Mouse (Mus musculus): Measurements from ENCODE around the gene Mt2. TPM values are rescaled to one million over a fixed set of nuclear protein-coding genes. Genes with fewer than 3 reads are reported as not detected.

The Mt2 gene
- polyA plus RNA-seq, 1 experiment from 2014 or later: 32.1 TPM

DNA sequence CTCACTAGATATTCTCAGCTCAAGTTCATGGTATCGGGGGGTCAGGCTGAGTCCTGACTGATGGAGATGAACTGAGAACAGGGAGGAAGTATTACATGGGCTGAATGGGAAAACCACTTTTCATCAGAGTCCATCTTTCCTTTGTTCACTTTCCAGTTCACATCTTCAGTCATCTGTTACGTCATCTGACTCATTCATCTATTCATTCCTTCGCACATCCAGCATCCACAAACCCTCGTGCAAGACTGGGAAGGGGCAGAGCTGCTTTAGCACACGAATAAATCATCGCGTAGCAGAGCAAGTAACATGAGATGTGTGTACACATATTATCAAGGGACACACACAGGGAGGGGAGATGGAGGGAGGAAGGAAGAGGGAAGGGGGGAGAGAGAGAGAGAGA is 36.3 kb upstream of the Mt2 start:
- H3K27me3 ChIP-seq (ENCODE audit: control insufficient read depth, insufficient read depth, low read length): no peaks in the 10 kb centered on the region
- H3K4me1 ChIP-seq (ENCODE audit: control insufficient read depth, insufficient read depth, low read length): no peaks in the 10 kb centered on the region
- no peak overlapping the region for H3K4me2 ChIP-seq (ENCODE audit: low read depth, low read length)
- H3K27ac ChIP-seq (replicated peaks; ENCODE audit: low read depth, low read length): no peak overlapping the region
- no peaks in the 10 kb centered on the region for H3K36me3 ChIP-seq (replicated peaks; ENCODE audit: control insufficient read depth, insufficient read depth, low read depth, low read length)
- H3K9me3 ChIP-seq (replicated peaks; ENCODE audit: control insufficient read depth, low read length): no peaks in the 10 kb centered on the region
- WGBS: 81% methylated on average over 7 of the region's 7 CpGs
- H3K4me3 ChIP-seq (ENCODE audit: low read depth, low read length): no peak overlapping the region
- no peak overlapping the region for H3K9ac ChIP-seq (replicated peaks; ENCODE audit: low read length)
- no peak for ATAC-seq (replicated peaks; ENCODE audit: insufficient number of reproducible peaks, low FRiP score, low TSS enrichment, low read depth)
- no peak for DNase-seq (ENCODE audit: low spot score)

DNA sequence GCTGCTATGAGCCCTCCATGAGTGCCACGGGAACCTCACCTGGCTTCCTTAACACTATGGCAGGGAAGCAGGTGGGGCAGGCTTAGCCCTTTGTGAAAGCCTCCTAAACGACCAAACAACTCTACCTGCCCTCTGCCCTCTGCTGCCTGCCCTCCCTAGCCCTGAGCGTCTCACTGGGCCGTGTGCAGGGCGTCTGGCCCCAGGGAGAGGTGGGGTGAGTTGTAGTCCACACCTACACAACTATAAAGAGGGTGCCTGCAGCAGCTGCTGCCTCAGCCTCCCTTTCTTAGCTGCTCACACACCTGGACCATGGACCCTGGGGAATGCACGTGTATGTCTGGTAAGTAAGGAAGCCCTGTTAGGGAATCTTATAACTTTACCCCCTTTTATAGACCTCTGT is 35.5 kb upstream of the Mt2 start, which contains the start of gene Mt4:
Gene Mt4 (plus strand): TSS at position 265 of the 400 bp plus-strand sequence.
- Histone ChIP-seq H3K4me2 (ENCODE audit: low read depth, low read length) (no peak within 1 kb of the TSS), H3K27ac (replicated peaks; ENCODE audit: low read depth, low read length) (no peak within 1 kb of the TSS), H3K36me3 (replicated peaks; ENCODE audit: control insufficient read depth, insufficient read depth, low read depth, low read length) (no peaks in the 10 kb centered on the region), H3K9ac (replicated peaks; ENCODE audit: low read length) (no peak within 1 kb of the TSS), H3K27me3 (ENCODE audit: control insufficient read depth, insufficient read depth, low read length) (no peaks in the 10 kb centered on the region), H3K4me1 (ENCODE audit: control insufficient read depth, insufficient read depth, low read length) (no peaks in the 10 kb centered on the region), H3K9me3 (replicated peaks; ENCODE audit: control insufficient read depth, low read length) (no peaks in the 10 kb centered on the region), H3K4me3 (ENCODE audit: low read depth, low read length) (no peak within 1 kb of the TSS)
- DNase-seq (ENCODE audit: low spot score): no peak
- ATAC-seq (replicated peaks; ENCODE audit: insufficient number of reproducible peaks, low FRiP score, low TSS enrichment, low read depth): no peak
- WGBS: 51% methylated on average over 6 of the region's 6 CpGs

DNA sequence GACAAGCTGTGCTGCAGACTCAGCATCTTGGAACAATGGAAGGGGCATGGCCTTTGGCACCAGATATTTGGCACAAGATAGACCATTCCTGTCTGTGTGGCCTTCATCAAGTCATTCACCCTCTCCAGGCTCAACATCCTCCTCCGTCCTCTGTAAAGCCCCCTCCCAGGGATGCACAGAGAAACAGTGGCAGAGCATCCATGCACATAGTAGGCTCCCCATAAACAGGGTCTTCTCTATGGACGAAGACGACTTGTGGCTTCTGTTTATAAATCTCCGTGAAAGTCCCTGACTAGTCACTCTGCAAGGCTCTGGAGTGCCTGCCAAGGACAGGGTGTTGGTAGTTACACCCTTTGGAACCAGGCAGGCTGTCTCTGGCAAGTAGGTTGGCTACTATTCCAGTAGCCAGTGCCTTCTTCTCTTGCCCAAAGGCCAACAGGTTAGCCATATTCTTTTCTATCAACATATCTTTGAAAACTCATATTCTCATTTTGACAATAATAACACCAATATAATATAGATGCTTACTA is 32.1 kb upstream of the Mt2 start:
- DNase-seq (ENCODE audit: low spot score) (no peak), ATAC-seq (replicated peaks; ENCODE audit: insufficient number of reproducible peaks, low FRiP score, low TSS enrichment, low read depth) (no peak)
- WGBS: 86% methylated on average over 4 of the region's 4 CpGs
- Histone ChIP-seq H3K27ac (replicated peaks; ENCODE audit: low read depth, low read length) (no peak overlapping the region), H3K4me2 (ENCODE audit: low read depth, low read length) (no peak overlapping the region), H3K4me1 (ENCODE audit: control insufficient read depth, insufficient read depth, low read length) (no peaks in the 10 kb centered on the region), H3K27me3 (ENCODE audit: control insufficient read depth, insufficient read depth, low read length) (no peaks in the 10 kb centered on the region), H3K9ac (replicated peaks; ENCODE audit: low read length) (no peak overlapping the region), H3K9me3 (replicated peaks; ENCODE audit: control insufficient read depth, low read length) (no peaks in the 10 kb centered on the region), H3K4me3 (ENCODE audit: low read depth, low read length) (no peak overlapping the region), H3K36me3 (replicated peaks; ENCODE audit: control insufficient read depth, insufficient read depth, low read depth, low read length) (no peaks in the 10 kb centered on the region)

DNA sequence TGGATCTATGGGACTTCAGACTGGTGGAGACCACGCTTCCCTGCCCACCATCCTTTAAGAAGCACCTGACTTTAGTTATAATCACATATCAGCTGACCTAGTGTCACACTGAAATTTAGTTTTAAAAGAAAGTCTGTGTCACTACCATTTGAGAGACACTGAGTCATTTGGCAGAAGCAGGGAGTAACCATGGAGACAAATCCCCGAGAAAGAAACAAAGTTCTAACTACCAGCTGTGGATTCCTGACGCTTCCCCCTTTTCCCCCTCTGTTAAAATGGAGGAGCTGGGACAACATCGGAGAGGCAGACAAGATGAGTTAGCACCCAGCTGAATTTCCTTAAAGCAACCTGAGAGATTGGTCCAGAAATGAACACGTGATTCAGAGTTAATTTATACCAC is 24.2 kb upstream of the Mt2 start:
- no peak overlapping the region for H3K27ac ChIP-seq (replicated peaks; ENCODE audit: low read depth, low read length)
- H3K9me3 ChIP-seq (replicated peaks; ENCODE audit: control insufficient read depth, low read length): no peaks in the 10 kb centered on the region
- DNase-seq (ENCODE audit: low spot score) (no peak), ATAC-seq (replicated peaks; ENCODE audit: insufficient number of reproducible peaks, low FRiP score, low TSS enrichment, low read depth) (no peak)
- no peaks in the 10 kb centered on the region for H3K36me3 ChIP-seq (replicated peaks; ENCODE audit: control insufficient read depth, insufficient read depth, low read depth, low read length)
- H3K27me3 ChIP-seq (ENCODE audit: control insufficient read depth, insufficient read depth, low read length): peaks cover 8% of the 10 kb centered on the region
- H3K4me2 ChIP-seq (ENCODE audit: low read depth, low read length): no peak overlapping the region
- 54% methylated on average over 5 of the region's 5 CpGs for WGBS
- no peak overlapping the region for H3K4me3 ChIP-seq (ENCODE audit: low read depth, low read length)
- peaks cover 5% of the 10 kb centered on the region; the same call in 1 of the 2 replicates for H3K4me1 ChIP-seq (ENCODE audit: control insufficient read depth, insufficient read depth, low read length)
- no peak overlapping the region for H3K9ac ChIP-seq (replicated peaks; ENCODE audit: low read length)

DNA sequence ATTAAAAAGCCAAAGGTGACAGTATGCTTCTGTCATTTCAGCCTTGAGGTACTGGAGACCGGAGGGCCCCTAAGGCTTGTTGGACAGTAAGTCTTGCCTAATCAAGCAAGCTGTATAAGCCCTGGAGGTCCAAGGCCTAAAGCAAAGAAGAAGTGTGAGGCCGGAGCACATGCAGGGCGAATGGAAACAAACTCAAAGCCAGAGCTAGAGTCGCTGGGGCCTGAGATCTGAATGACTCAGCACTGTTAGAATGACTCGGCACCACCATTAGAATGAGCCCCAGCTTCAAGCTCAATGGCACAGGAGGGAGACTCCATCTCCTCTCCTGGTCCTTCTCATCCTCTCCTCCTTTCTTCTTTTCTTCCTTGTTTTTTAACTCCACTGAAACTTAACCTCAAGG is 21.5 kb upstream of the Mt2 start:
- H3K27ac ChIP-seq (replicated peaks; ENCODE audit: low read depth, low read length): no peak overlapping the region
- ATAC-seq (replicated peaks; ENCODE audit: insufficient number of reproducible peaks, low FRiP score, low TSS enrichment, low read depth): no peak
- peaks cover 5% of the 10 kb centered on the region; the same call in 1 of the 2 replicates for H3K4me1 ChIP-seq (ENCODE audit: control insufficient read depth, insufficient read depth, low read length)
- peaks cover 11% of the 10 kb centered on the region for H3K27me3 ChIP-seq (ENCODE audit: control insufficient read depth, insufficient read depth, low read length)
- 77% methylated on average over 5 of the region's 5 CpGs for WGBS
- no peak for DNase-seq (ENCODE audit: low spot score)
- H3K4me2 ChIP-seq (ENCODE audit: low read depth, low read length): no peak overlapping the region
- H3K4me3 ChIP-seq (ENCODE audit: low read depth, low read length): no peak overlapping the region
- H3K36me3 ChIP-seq (replicated peaks; ENCODE audit: control insufficient read depth, insufficient read depth, low read depth, low read length): no peaks in the 10 kb centered on the region
- no peak overlapping the region for H3K9ac ChIP-seq (replicated peaks; ENCODE audit: low read length)
- H3K9me3 ChIP-seq (replicated peaks; ENCODE audit: control insufficient read depth, low read length): no peaks in the 10 kb centered on the region

DNA sequence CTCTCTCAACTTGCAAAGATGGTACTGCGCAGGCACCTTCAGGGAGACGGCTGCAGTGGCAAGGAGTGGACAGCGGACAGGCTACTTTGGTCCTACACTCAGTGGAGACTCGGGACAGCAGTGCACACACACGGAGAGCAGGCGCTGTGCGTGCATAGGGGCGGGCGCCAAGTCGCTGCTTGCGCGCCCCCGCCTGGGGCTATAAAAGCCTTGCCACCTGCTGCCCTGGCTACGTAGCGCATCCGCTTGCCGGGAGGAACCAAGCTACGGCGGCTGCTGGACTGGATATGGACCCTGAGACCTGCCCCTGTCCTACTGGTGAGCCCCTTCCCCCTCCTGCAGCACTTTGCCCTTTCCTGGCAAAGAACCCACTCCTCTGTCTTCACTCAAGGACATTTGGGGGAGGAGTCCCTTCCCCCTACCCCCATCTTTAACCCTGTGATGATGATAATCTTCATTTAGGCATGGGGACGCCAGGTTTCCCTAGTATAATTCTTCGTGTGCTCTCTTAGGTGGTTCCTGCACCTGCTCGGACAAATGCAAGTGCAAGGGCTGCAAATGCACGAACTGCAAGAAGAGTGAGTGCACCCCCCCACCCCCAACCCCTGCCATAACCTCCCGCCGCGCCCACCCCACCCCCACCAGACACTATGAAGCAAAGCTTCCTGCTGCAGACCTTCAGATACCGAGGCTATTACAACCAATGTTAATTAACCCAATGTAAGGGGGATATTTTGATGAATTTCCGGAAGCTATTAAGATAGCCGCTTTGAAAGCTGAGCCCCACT is 19.8 kb upstream of the Mt2 start, which contains the start of gene Mt3:
Gene Mt3 (plus strand): TSS at position 95 of the 788 bp plus-strand sequence.
- peak; percentile 70; the same call in 1 of the 2 replicates for ATAC-seq (replicated peaks; ENCODE audit: insufficient number of reproducible peaks, low FRiP score, low TSS enrichment, low read depth)
- Histone ChIP-seq H3K9ac (replicated peaks; ENCODE audit: low read length) (peak within 1 kb of the TSS; percentile 28; the same call in 1 of the 2 replicates), H3K27ac (replicated peaks; ENCODE audit: low read depth, low read length) (no peak within 1 kb of the TSS)

DNA sequence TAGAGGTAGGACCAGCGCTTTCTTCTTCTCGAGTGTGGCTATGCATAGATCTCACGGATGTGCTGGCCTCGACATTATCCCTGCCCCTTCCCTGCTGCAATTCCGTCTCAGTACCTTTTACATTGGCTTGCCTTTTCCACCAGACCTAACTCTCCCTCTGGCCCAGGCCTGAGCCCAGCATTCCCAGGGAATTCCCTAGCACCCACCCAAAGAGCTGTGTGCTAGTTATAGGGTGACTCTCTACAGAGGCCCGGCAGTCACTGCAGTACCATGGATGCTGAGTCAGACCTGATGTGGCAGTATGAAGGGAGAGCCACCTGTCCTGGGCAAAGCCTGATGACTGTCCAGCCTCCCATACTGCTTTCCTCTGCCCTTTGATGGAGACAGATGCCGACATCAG is 19.0 kb upstream of the Mt2 start:
- Histone ChIP-seq H3K4me1 (ENCODE audit: control insufficient read depth, insufficient read depth, low read length) (peaks cover 5% of the 10 kb centered on the region; the same call in 1 of the 2 replicates), H3K4me3 (ENCODE audit: low read depth, low read length) (no peak overlapping the region), H3K9me3 (replicated peaks; ENCODE audit: control insufficient read depth, low read length) (no peaks in the 10 kb centered on the region), H3K27me3 (ENCODE audit: control insufficient read depth, insufficient read depth, low read length) (peaks cover 11% of the 10 kb centered on the region), H3K4me2 (ENCODE audit: low read depth, low read length) (no peak overlapping the region), H3K9ac (replicated peaks; ENCODE audit: low read length) (no peak overlapping the region), H3K27ac (replicated peaks; ENCODE audit: low read depth, low read length) (no peak overlapping the region), H3K36me3 (replicated peaks; ENCODE audit: control insufficient read depth, insufficient read depth, low read depth, low read length) (no peaks in the 10 kb centered on the region)
- DNase-seq (ENCODE audit: low spot score): no peak
- ATAC-seq (replicated peaks; ENCODE audit: insufficient number of reproducible peaks, low FRiP score, low TSS enrichment, low read depth): peak; percentile 16; the same call in 1 of the 2 replicates
- WGBS: 26% methylated on average over 7 of the region's 7 CpGs

More for the DNA sequence above, 19.8 kb upstream of the Mt2 start, which contains the start of gene Mt3:
- H3K4me1 ChIP-seq (ENCODE audit: control insufficient read depth, insufficient read depth, low read length): peaks cover 5% of the 10 kb centered on the region; the same call in 1 of the 2 replicates
- peak within 1 kb of the TSS; percentile 21 for H3K4me3 ChIP-seq (ENCODE audit: low read depth, low read length)
- H3K36me3 ChIP-seq (replicated peaks; ENCODE audit: control insufficient read depth, insufficient read depth, low read depth, low read length): no peaks in the 10 kb centered on the region
- peak; percentile 65 for DNase-seq (ENCODE audit: low spot score)
- WGBS: 2% methylated on average over 29 of the region's 29 CpGs
- no peaks in the 10 kb centered on the region for H3K9me3 ChIP-seq (replicated peaks; ENCODE audit: control insufficient read depth, low read length)
- peak within 1 kb of the TSS; percentile 66 for H3K4me2 ChIP-seq (ENCODE audit: low read depth, low read length)
- H3K27me3 ChIP-seq (ENCODE audit: control insufficient read depth, insufficient read depth, low read length): peaks cover 11% of the 10 kb centered on the region

DNA sequence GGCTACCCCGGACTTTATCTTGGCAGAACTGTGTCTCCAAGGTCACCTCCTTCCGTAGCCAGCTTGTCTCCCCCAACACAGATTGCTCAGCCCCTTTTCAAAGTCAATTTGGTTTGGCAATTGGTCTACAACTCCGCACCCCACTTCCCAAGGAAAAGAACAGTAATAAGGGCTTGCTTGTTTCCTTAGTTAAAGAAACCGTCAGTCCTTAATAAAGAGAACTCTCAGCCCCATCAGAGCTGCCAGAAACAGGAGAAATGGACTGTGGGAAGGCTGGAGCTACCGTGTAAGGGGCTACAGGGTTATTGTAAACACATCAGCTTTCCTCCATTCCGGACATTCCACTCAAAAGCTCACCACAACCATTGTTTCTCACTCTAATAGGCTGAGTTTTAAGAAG is 17.9 kb upstream of the Mt2 start:
- H3K4me3 ChIP-seq (ENCODE audit: low read depth, low read length): no peak overlapping the region
- DNase-seq (ENCODE audit: low spot score): no peak
- peaks cover 5% of the 10 kb centered on the region; the same call in 1 of the 2 replicates for H3K4me1 ChIP-seq (ENCODE audit: control insufficient read depth, insufficient read depth, low read length)
- no peak overlapping the region for H3K9ac ChIP-seq (replicated peaks; ENCODE audit: low read length)
- H3K36me3 ChIP-seq (replicated peaks; ENCODE audit: control insufficient read depth, insufficient read depth, low read depth, low read length): no peaks in the 10 kb centered on the region
- no peak overlapping the region for H3K27ac ChIP-seq (replicated peaks; ENCODE audit: low read depth, low read length)
- peaks cover 11% of the 10 kb centered on the region for H3K27me3 ChIP-seq (ENCODE audit: control insufficient read depth, insufficient read depth, low read length)
- H3K4me2 ChIP-seq (ENCODE audit: low read depth, low read length): no peak overlapping the region
- no peaks in the 10 kb centered on the region for H3K9me3 ChIP-seq (replicated peaks; ENCODE audit: control insufficient read depth, low read length)
- no peak for ATAC-seq (replicated peaks; ENCODE audit: insufficient number of reproducible peaks, low FRiP score, low TSS enrichment, low read depth)
- 46% methylated on average over 6 of the region's 6 CpGs for WGBS
